Mouse (Mus musculus) ovary, adult 10 weeks (tissue): ENCODE measurements around the gene Gm11444. TPM values are rescaled to one million over a fixed set of nuclear protein-coding genes. Genes with fewer than 3 reads are reported as not detected.

ENCODE experiments used
- polyA plus RNA-seq: library from polyadenylated mRNA; stranded (reverse); fragments of 350-450 nt; fragmentation: Illumina TruSeq; extraction: RNeasy Lipid Tissue Mini Kit (QIAGEN cat#74804); gene quantifications from one replicate; pipeline ENCODE4 v1.2.3, GENCODE M21; 2014

The Gm11444 gene
- not detected for polyA plus RNA-seq

GRCm38 (mm10) chr11:85850233-85850632 is at the start of gene Gm11444:
TSS of gene Gm11444 (minus strand) at chr11:85850333.

GRCm38 (mm10) chr11:85885665-85886428 is 35.7 kb upstream of the Gm11444 start, which contains the start of gene Tbx4:
TSS of gene Tbx4 (plus strand) at chr11:85886422.

GRCm38 (mm10) chr11:85832231-85832924 is 17.8 kb downstream of the Gm11444 start, which contains the start of gene Tbx2:
TSS of gene Tbx2 (plus strand) at chr11:85832551.

Other genes with a start within 250 kb of the Gm11444 start
- 1.5 TPM for gene Tbx2, start 17.8 kb downstream of the Gm11444 start, polyA plus RNA-seq
- gene Tbx4, start 36.1 kb upstream of the Gm11444 start, polyA plus RNA-seq, result 1.1 TPM